In genomic region chr5:137568223-137568798, GRCm38 (mm10) we compare ENCODE assay signal across 23 mouse cellular contexts. TPM values are rescaled to one million over a fixed set of nuclear protein-coding genes. Genes with fewer than 3 reads are reported as not detected.
DNase-seq lines count a peak whose midpoint lies in the region.
"Had no signal": no experiment of that assay in that cellular context is flagged by ENCODE, and none has a peak within 500 bp of the region (broad histone marks: within the 10 kb centered on the region; RNA-seq: fewer than 3 reads in every experiment).

No protein-coding gene starts in this region.

- H3K27me3 ChIP-seq in heart, embryonic 10.5 days (ENCODE audit: insufficient read depth, poor library complexity, severe bottlenecking): peaks cover 37% of the 10 kb centered on the region; the same call in 1 of the 2 replicates
- H3K27me3 ChIP-seq: embryonic facial prominence, embryonic 13.5 days; forebrain, embryonic 13.5 days had no signal

- no peaks in the 10 kb centered on the region for H3K9me3 ChIP-seq in heart, embryonic 10.5 days
- H3K9me3 ChIP-seq: embryonic facial prominence, embryonic 13.5 days; forebrain, embryonic 13.5 days; heart, embryonic 15.5 days; hindbrain, embryonic 13.5 days had no signal

- WGBS in heart, embryonic 10.5 days: 80% methylated on average over 8 of the region's 8 CpGs

- no peak overlapping the region for H3K4me3 ChIP-seq in heart, embryonic 10.5 days
- H3K4me3 ChIP-seq: embryonic facial prominence, embryonic 13.5 days; forebrain, embryonic 13.5 days; heart, embryonic 15.5 days; hindbrain, embryonic 13.5 days had no signal

- peak; percentile 50 for DNase-seq in adrenal gland, adult 2 months
- DNase-seq in adrenal gland, postnatal 4 days (ENCODE audit: low spot score in 2 of 2): no peak
- peak; percentile 69 for DNase-seq in heart, embryonic 10.5 days (ENCODE audit: low spot score)
- DNase-seq in heart, adult 9 months (ENCODE audit: low spot score in 2 of 2): no peak
- DNase-seq in adrenal gland, postnatal 36 days: peak; percentile 23 to 44
- DNase-seq in adipocyte (ENCODE audit: low spot score): no peak
- no peak for DNase-seq in ovary, postnatal 10 days (ENCODE audit: low spot score)
- DNase-seq: cerebellum, adult 11-12 months; cerebellum, adult 9-10 months; cerebellum, postnatal 36 days; gastrocnemius, adult 2 months; gastrocnemius, postnatal 36 days; heart, postnatal 14 days; kidney, adult 11 months had no signal

- H3K27ac ChIP-seq in heart, embryonic 10.5 days: no peak overlapping the region
- H3K27ac ChIP-seq: embryonic facial prominence, embryonic 13.5 days; forebrain, embryonic 13.5 days; gastrocnemius, adult 2 months; heart, embryonic 15.5 days; hindbrain, embryonic 13.5 days; hindbrain, postnatal 0 days had no signal

- H3K36me3 ChIP-seq in heart, embryonic 10.5 days: no peaks in the 10 kb centered on the region
- H3K36me3 ChIP-seq: embryonic facial prominence, embryonic 13.5 days; heart, embryonic 15.5 days had no signal

- H3K4me1 ChIP-seq in heart, embryonic 10.5 days: peaks cover 8% of the 10 kb centered on the region; the same call in 1 of the 2 replicates
- H3K4me1 ChIP-seq: forebrain, embryonic 13.5 days; hindbrain, embryonic 13.5 days had no signal

RNA-seq across cellular contexts. Expression of gene Tfr2, which starts 1.3 kb away (rescaled TPM):
- 1 to 10 TPM; 1.1 to 1.9 TPM for total RNA-seq in adrenal gland, adult 2 months (2021)
- 1.9 and 2.4 TPM in 2 replicates for polyA plus RNA-seq in adrenal gland, adult 2 months (2012; rRNA removed)
- total RNA-seq in adrenal gland, postnatal 4 days (2021): 10 to 100 TPM in 1 of 2 experiments, 1 to 10 TPM in 1; 2.4 to 25.8 TPM
- polyA plus RNA-seq in heart, embryonic 10.5 days (2016; fragmentation: Nextera tagmentation; extraction: Ambion mirVana): 4.0 and 4.9 TPM in 2 replicates
- 1 to 10 TPM in 1 of 2 experiments, under 1 TPM in 1; 0.95 to 1.1 TPM for total RNA-seq in adrenal gland, postnatal 36 days (2021)
- total RNA-seq: gastrocnemius, adult 2 months; gastrocnemius, postnatal 36 days; heart, postnatal 14 days had no signal
- polyA plus RNA-seq: Patski had no signal

RNA-seq across cellular contexts. Expression of gene Actl6b, which starts 15.0 kb away (rescaled TPM):
- 1 to 10 TPM; 2.8 to 5.2 TPM for total RNA-seq in adrenal gland, adult 2 months (2021)
- polyA plus RNA-seq in adrenal gland, adult 2 months (2012; rRNA removed): 6.0 and 10.0 TPM in 2 replicates
- 1 to 10 TPM; 8.1 TPM for total RNA-seq in adrenal gland, postnatal 4 days (2021)
- polyA plus RNA-seq in heart, embryonic 10.5 days (2016; fragmentation: Nextera tagmentation; extraction: Ambion mirVana): 0.07 TPM in 1 of 2 replicates, not detected in the other
- 1 to 10 TPM; 2.6 to 3.3 TPM for total RNA-seq in adrenal gland, postnatal 36 days (2021)
- total RNA-seq: gastrocnemius, adult 2 months; gastrocnemius, postnatal 36 days; heart, postnatal 14 days; hematopoietic stem cell, adult 5-6 weeks had no signal
- polyA plus RNA-seq: C2C12, Patski had no signal

RNA-seq across cellular contexts. Expression of gene Mospd3, which starts 32.5 kb away (rescaled TPM):
- 10 to 100 TPM; 45.4 to 54.1 TPM for total RNA-seq in adrenal gland, adult 2 months (2021)
- 211 TPM in 2 replicates for polyA plus RNA-seq in adrenal gland, adult 2 months (2012; rRNA removed)
- total RNA-seq in adrenal gland, postnatal 4 days (2021): 10 to 100 TPM; 52.4 to 54.0 TPM
- polyA plus RNA-seq in heart, embryonic 10.5 days (2016; fragmentation: Nextera tagmentation; extraction: Ambion mirVana): 14.3 and 16.0 TPM in 2 replicates
- 10 to 100 TPM; 45.6 to 47.8 TPM for total RNA-seq in adrenal gland, postnatal 36 days (2021)

RNA-seq across cellular contexts. Expression of gene Gnb2, which starts 35.0 kb away (rescaled TPM):
- total RNA-seq in adrenal gland, adult 2 months (2021): 100 to 1,000 TPM; 553 to 611 TPM
- 1,578 and 1,712 TPM in 2 replicates for polyA plus RNA-seq in adrenal gland, adult 2 months (2012; rRNA removed)
- 100 to 1,000 TPM; 771 to 773 TPM for total RNA-seq in adrenal gland, postnatal 4 days (2021)
- 287 and 294 TPM in 2 replicates for polyA plus RNA-seq in heart, embryonic 10.5 days (2016; fragmentation: Nextera tagmentation; extraction: Ambion mirVana)
- total RNA-seq in adrenal gland, postnatal 36 days (2021): 100 to 1,000 TPM; 544 to 638 TPM

RNA-seq across cellular contexts. Expression of gene Epo, which starts 35.3 kb away (rescaled TPM):
- total RNA-seq in adrenal gland, adult 2 months (2021): not detected
- polyA plus RNA-seq in adrenal gland, adult 2 months (2012; rRNA removed): not detected in 2 replicates
- not detected for total RNA-seq in adrenal gland, postnatal 4 days (2021)
- 0.28 and 2.3 TPM in 2 replicates for polyA plus RNA-seq in heart, embryonic 10.5 days (2016; fragmentation: Nextera tagmentation; extraction: Ambion mirVana)
- total RNA-seq in adrenal gland, postnatal 36 days (2021): not detected
- total RNA-seq: gastrocnemius, adult 2 months; gastrocnemius, postnatal 36 days; heart, postnatal 14 days; hematopoietic stem cell, adult 5-6 weeks; hindbrain, postnatal 0 days had no signal
- polyA plus RNA-seq: C2C12; embryonic facial prominence, embryonic 13.5 days; forebrain, embryonic 13.5 days; heart, embryonic 11.5 days; heart, embryonic 15.5 days; hindbrain, embryonic 13.5 days; hindbrain, postnatal 0 days; Patski had no signal

Comparison
In these comparisons a context has a peak if more than half of its experiments do, and no peak if none do; other contexts are left out.
1. DNase-seq: peak in adrenal gland, adult 2 months (single experiment), heart, embryonic 10.5 days (single experiment) and adrenal gland, postnatal 36 days (2 of 2); none in adrenal gland, postnatal 4 days (0 of 2), heart, adult 9 months (0 of 2), adipocyte (single experiment) and ovary, postnatal 10 days (single experiment).